Mouse (Mus musculus) MEL (cell line): Measurements from ENCODE around the gene Nomo1. TPM values are rescaled to one million over a fixed set of nuclear protein-coding genes. Genes with fewer than 3 reads are reported as not detected.

ENCODE experiments used
- DNase-seq: peaks from one replicate; pipeline ENCODE4 v3.0.0; 2011; ENCODE audit warnings: low read depth, low spot score
- H3K27ac ChIP-seq: 2 replicates; pipeline ENCODE4 v1.5.1; 2012; ENCODE audit warnings: low read depth, mild to moderate bottlenecking, control low read depth, low read length, moderate library complexity; ENCODE audit not compliant: control insufficient read depth
- H3K27me3 ChIP-seq, 2 experiments: fragments of 150-350 bp in 1 of 2; sonication (generic) in 1 of 2; 2 replicates each; pipeline ENCODE4 v1.6.1; 2012; ENCODE audit warnings: low read length in 2 of 2, mild to moderate bottlenecking in 2 of 2, improper control_type of control experiment in 1 of 2, moderate library complexity in 1 of 2; ENCODE audit not compliant: insufficient read depth in 2 of 2, control insufficient read depth in 1 of 2
- H3K36me3 ChIP-seq, 2 experiments: 2 replicates each; pipeline ENCODE4 v1.6.1; 2012 to 2014; ENCODE audit warnings: low read length in 2 of 2, improper control_type of control experiment in 1 of 2, inconsistent platforms in 1 of 2, mild to moderate bottlenecking in 1 of 2; ENCODE audit not compliant: insufficient read depth in 2 of 2, control insufficient read depth in 1 of 2
- H3K4me1 ChIP-seq, 2 experiments: fragments of 150-350 bp in 1 of 2; sonication (generic) in 1 of 2; 2 replicates each; pipeline ENCODE4 v1.6.1; 2012; ENCODE audit warnings: low read length in 2 of 2, improper control_type of control experiment in 1 of 2, mild to moderate bottlenecking in 1 of 2; ENCODE audit not compliant: insufficient read depth in 2 of 2, control insufficient read depth in 1 of 2
- H3K4me3 ChIP-seq, 2 experiments: fragments of 150-350 bp in 1 of 2; sonication (generic) in 1 of 2; 2 replicates each; pipeline ENCODE4 v1.5.1; 2012; ENCODE audit warnings: low read depth in 2 of 2, low read length in 2 of 2, mild to moderate bottlenecking in 2 of 2, moderate library complexity in 2 of 2, control low read depth in 1 of 2, improper control_type of control experiment in 1 of 2; ENCODE audit not compliant: control insufficient read depth in 1 of 2, insufficient read depth in 1 of 2
- H3K79me2 ChIP-seq: 2 replicates; pipeline ENCODE4 v1.6.1; 2012; ENCODE audit warnings: mild to moderate bottlenecking, low read length, moderate library complexity; ENCODE audit not compliant: control insufficient read depth, poor library complexity, insufficient read depth
- H3K9ac ChIP-seq: 2 replicates; pipeline ENCODE4 v1.6.1; 2012; ENCODE audit warnings: low read depth, mild to moderate bottlenecking, control low read depth, low read length, moderate library complexity; ENCODE audit not compliant: control insufficient read depth, poor library complexity, severe bottlenecking
- H3K9me3 ChIP-seq: fragments of 150-350 bp; sonication (generic); replicated peaks from 2 replicates; pipeline ENCODE4 v1.6.1; 2012; ENCODE audit warnings: mild to moderate bottlenecking, low read length, improper control_type of control experiment, moderate library complexity; ENCODE audit not compliant: insufficient read depth
- CTCF ChIP-seq, 3 experiments: IDR thresholded peaks in 2 of 3; conservative IDR thresholded peaks in 1 of 3; 2 replicates each; pipeline ENCODE4 v1.5.1; 2011 to 2012; ENCODE audit warnings: low read length in 3 of 3, low read depth in 2 of 3, mild to moderate bottlenecking in 2 of 3, improper control_type of control experiment in 1 of 3, inconsistent platforms in 1 of 3, mixed read lengths in 1 of 3, moderate library complexity in 1 of 3; ENCODE audit not compliant: control insufficient read depth in 1 of 3, insufficient read depth in 1 of 3, poor library complexity in 1 of 3, severe bottlenecking in 1 of 3
- E2F4 ChIP-seq: IDR thresholded peaks from 2 replicates; pipeline ENCODE4 v1.6.1; 2011; ENCODE audit warnings: low read depth, low read length, improper control_type of control experiment, borderline replicate concordance
- ELF1 ChIP-seq: IDR thresholded peaks from 2 replicates; pipeline ENCODE4 v1.6.1; 2014; ENCODE audit warnings: low read depth, mild to moderate bottlenecking, inconsistent platforms, low read length, improper control_type of control experiment, moderate library complexity
- GABPA ChIP-seq: IDR thresholded peaks from 2 replicates; pipeline ENCODE4 v1.6.1; 2012; ENCODE audit warnings: low read depth, mild to moderate bottlenecking, inconsistent platforms, low read length, improper control_type of control experiment, moderate library complexity
- GATA1 ChIP-seq: IDR thresholded peaks from 2 replicates; pipeline ENCODE4 v1.6.1; 2011; ENCODE audit warnings: low read depth, low read length, improper control_type of control experiment
- JUND ChIP-seq: IDR thresholded peaks from 2 replicates; pipeline ENCODE4 v1.6.1; 2011; ENCODE audit warnings: low read depth, mild to moderate bottlenecking, improper control_type of control experiment, low read length
- MAX ChIP-seq: IDR thresholded peaks from 2 replicates; pipeline ENCODE4 v1.6.1; 2011; ENCODE audit warnings: low read length, improper control_type of control experiment
- MAZ ChIP-seq: IDR thresholded peaks from 2 replicates; pipeline ENCODE4 v1.6.1; 2012; ENCODE audit warnings: low read depth, mild to moderate bottlenecking, inconsistent platforms, low read length, improper control_type of control experiment
- MEF2A ChIP-seq: IDR thresholded peaks from 2 replicates; pipeline ENCODE4 v1.6.1; 2014; ENCODE audit warnings: low read depth, mild to moderate bottlenecking, inconsistent platforms, low read length, improper control_type of control experiment; ENCODE audit not compliant: poor library complexity, insufficient replicate concordance, severe bottlenecking; ENCODE audit errors: extremely low read depth
- MXI1 ChIP-seq: IDR thresholded peaks from 2 replicates; pipeline ENCODE4 v1.6.1; 2011; ENCODE audit warnings: mild to moderate bottlenecking, low read depth, low read length, improper control_type of control experiment
- MYC ChIP-seq: IDR thresholded peaks from 2 replicates; pipeline ENCODE4 v1.6.1; 2011; ENCODE audit warnings: low read depth, mild to moderate bottlenecking, low read length, improper control_type of control experiment, moderate library complexity
- NELFE ChIP-seq: IDR thresholded peaks from 2 replicates; pipeline ENCODE4 v1.6.1; 2011; ENCODE audit warnings: low read depth, low read length, improper control_type of control experiment
- POLR2A ChIP-seq, 2 experiments: IDR thresholded peaks; 2 replicates each; pipeline ENCODE4 v1.6.1; 2011 to 2012; ENCODE audit warnings: low read length in 2 of 2, mild to moderate bottlenecking in 2 of 2, control low read depth in 1 of 2, improper control_type of control experiment in 1 of 2, low read depth in 1 of 2, moderate library complexity in 1 of 2; ENCODE audit not compliant: control insufficient read depth in 1 of 2, insufficient read depth in 1 of 2, poor library complexity in 1 of 2
- RAD21 ChIP-seq: IDR thresholded peaks from 2 replicates; pipeline ENCODE4 v1.6.1; 2011; ENCODE audit warnings: mild to moderate bottlenecking, low read depth, low read length, improper control_type of control experiment
- SMC3 ChIP-seq: IDR thresholded peaks from 2 replicates; pipeline ENCODE4 v1.6.1; 2011; ENCODE audit warnings: low read depth, low read length, improper control_type of control experiment
- TAL1 ChIP-seq: IDR thresholded peaks from 2 replicates; pipeline ENCODE4 v1.6.1; 2012; ENCODE audit warnings: mild to moderate bottlenecking, inconsistent platforms, low read length, moderate library complexity, mixed read lengths
- TBP ChIP-seq: IDR thresholded peaks from 2 replicates; pipeline ENCODE4 v1.8.0; 2011; ENCODE audit warnings: low read depth, low read length, improper control_type of control experiment
- TCF12 ChIP-seq: IDR thresholded peaks from 2 replicates; pipeline ENCODE4 v1.6.1; 2014; ENCODE audit warnings: low read depth, mild to moderate bottlenecking, inconsistent platforms, low read length, improper control_type of control experiment, moderate library complexity
- UBTF ChIP-seq: IDR thresholded peaks from 2 replicates; pipeline ENCODE4 v1.6.1; 2012; ENCODE audit warnings: low read depth, mild to moderate bottlenecking, inconsistent platforms, low read length, improper control_type of control experiment, moderate library complexity, borderline replicate concordance; ENCODE audit not compliant: insufficient read depth
- USF1 ChIP-seq: IDR thresholded peaks from 2 replicates; pipeline ENCODE4 v1.6.1; 2014; ENCODE audit warnings: low read depth, mild to moderate bottlenecking, inconsistent platforms, low read length, improper control_type of control experiment, moderate library complexity
- USF2 ChIP-seq, 2 experiments: IDR thresholded peaks; 2 replicates each; pipeline ENCODE4 v1.6.1; 2011 to 2012; ENCODE audit warnings: improper control_type of control experiment in 2 of 2, low read length in 2 of 2, borderline replicate concordance in 1 of 2, inconsistent platforms in 1 of 2, low read depth in 1 of 2, mild to moderate bottlenecking in 1 of 2; ENCODE audit not compliant: insufficient read depth in 1 of 2
- ZC3H11A ChIP-seq: IDR thresholded peaks from 2 replicates; pipeline ENCODE4 v1.6.1; 2012; ENCODE audit warnings: low read depth, mild to moderate bottlenecking, inconsistent platforms, low read length, improper control_type of control experiment
- ZKSCAN1 ChIP-seq: IDR thresholded peaks from 2 replicates; pipeline ENCODE4 v1.6.1; 2012; ENCODE audit warnings: low read depth, mild to moderate bottlenecking, inconsistent platforms, low read length, improper control_type of control experiment, moderate library complexity
- polyA plus RNA-seq, 2 experiments: library from polyadenylated mRNA; stranded (reverse) in 1 of 2; unstranded in 1 of 2; fragments of >175 nt in 1 of 2; fragments of >200 nt in 1 of 2; gene quantifications; 2 replicates each; pipeline versions ENCODE4 v1.2.1 to v1.2.4; 2012; ENCODE audit warnings: low replicate concordance in 2 of 2, low read depth in 1 of 2; ENCODE audit not compliant: insufficient read length in 2 of 2, insufficient read depth in 1 of 2, missing spikeins in 1 of 2
- total RNA-seq: library from RNA; depleted of rRNA; stranded (reverse); fragments of 300-350 nt; gene quantifications from 2 replicates; pipeline ENCODE4 v1.2.3, GENCODE M21; 2012

Nomo1 gene
- total and polyA plus RNA-seq, 3 experiments, result 195 to 1,239 (median 197) TPM

- peaks cover 0 to 16% of the 10 kb centered on the region in 2 experiments; a peak in 2 of 4 replicates for H3K36me3 ChIP-seq
- TF ChIP-seq TBP (no peak), MAZ (no peak), GATA1 (no peak), USF2 (IDR thresholded peaks at IDR 0.05; ENCODE audit: borderline replicate concordance in 1 of 2, insufficient read depth in 1 of 2, low read depth in 1 of 2, low read length in 2 of 2) (no peak), GABPA (no peak)
- no peak overlapping the region for H3K9ac ChIP-seq
- no peaks in the 10 kb centered on the region for H3K4me1 ChIP-seq
- no peak overlapping the region for H3K27ac ChIP-seq
- no peak for DNase-seq
- H3K4me3 ChIP-seq, result no peak overlapping the region
- no peaks in the 10 kb centered on the region for H3K27me3 ChIP-seq
- no peaks in the 10 kb centered on the region for H3K79me2 ChIP-seq
- no peaks in the 10 kb centered on the region for H3K9me3 ChIP-seq
These were observed 27.2 kb downstream of the Nomo1 start for GRCm38 (mm10) chr7:46060688-46061087.

GRCm38 (mm10) chr7:46061614-46062013, 28.1 kb downstream of the Nomo1 start:
- Histone ChIP-seq H3K27me3 (no peaks in the 10 kb centered on the region), H3K9me3 (no peaks in the 10 kb centered on the region), H3K9ac (no peak overlapping the region), H3K79me2 (no peaks in the 10 kb centered on the region), H3K4me1 (no peaks in the 10 kb centered on the region), H3K4me3 (no peak overlapping the region), H3K27ac (no peak overlapping the region), H3K36me3 (peaks cover 0 to 16% of the 10 kb centered on the region in 2 experiments; a peak in 2 of 4 replicates)
- no peak for TF ChIP-seq ZC3H11A
- no peak for TF ChIP-seq MXI1
- no peak for TF ChIP-seq GATA1
- TF ChIP-seq GABPA, result no peak
- TF ChIP-seq MEF2A, result no peak
- TF ChIP-seq SMC3, result no peak
- no peak for TF ChIP-seq ZKSCAN1
- no peak for TF ChIP-seq MAX
- no peak for TF ChIP-seq TAL1
- no peak for TF ChIP-seq E2F4
- no peak for TF ChIP-seq JUND
- no peak for TF ChIP-seq CTCF (IDR thresholded peaks at IDR 0.05 in 2 of 3, conservative IDR thresholded peaks at IDR 0.05 in 1 of 3; ENCODE audit: control insufficient read depth in 1 of 3, insufficient read depth in 1 of 3, low read depth in 2 of 3, low read length in 3 of 3, poor library complexity in 1 of 3, severe bottlenecking in 1 of 3)
- no peak for TF ChIP-seq ELF1
- TF ChIP-seq POLR2A (IDR thresholded peaks at IDR 0.05; ENCODE audit: control insufficient read depth in 1 of 2, insufficient read depth in 1 of 2, low read depth in 1 of 2, low read length in 2 of 2, poor library complexity in 1 of 2), result no peak
- TF ChIP-seq MYC, result no peak
- TF ChIP-seq TCF12, result no peak
- TF ChIP-seq RAD21, result no peak
- TF ChIP-seq UBTF, result no peak
- TF ChIP-seq USF1, result no peak
- no peak for TF ChIP-seq NELFE
- no peak for DNase-seq
